Mouse (Mus musculus) midbrain, embryonic 12.5 days (tissue): ENCODE data around the gene Dis3l2. TPM values are rescaled to one million over a fixed set of nuclear protein-coding genes. Genes with fewer than 3 reads are reported as not detected.

Source experiments
- ATAC-seq: fragments of 200-750 bp; cut with Nextera tagmentation; 2 replicates; pipeline ENCODE4 v1.8.0; 2017; ENCODE audit warnings: low read depth, moderate TSS enrichment, moderate library complexity; ENCODE audit not compliant: low FRiP score
- H3K27ac ChIP-seq: fragments of 300-500 bp; sonication (generic); replicated peaks from 2 replicates; pipeline ENCODE4 v1.5.1; 2016; ENCODE audit warnings: mild to moderate bottlenecking
- H3K27me3 ChIP-seq: fragments of 300-500 bp; sonication (generic); 2 replicates; pipeline ENCODE4 v1.6.1; 2016; ENCODE audit warnings: mild to moderate bottlenecking
- H3K36me3 ChIP-seq: fragments of 300-500 bp; sonication (generic); 2 replicates; pipeline ENCODE4 v1.6.1; 2016
- H3K4me1 ChIP-seq: fragments of 300-500 bp; sonication (generic); 2 replicates; pipeline ENCODE4 v1.6.1; 2016
- H3K4me2 ChIP-seq: fragments of 300-500 bp; sonication (generic); replicated peaks from 2 replicates; pipeline ENCODE4 v1.6.1; 2016; ENCODE audit warnings: mild to moderate bottlenecking, moderate library complexity
- H3K4me3 ChIP-seq: fragments of 300-500 bp; sonication (generic); 2 replicates; pipeline ENCODE4 v1.5.1; 2016; ENCODE audit warnings: mild to moderate bottlenecking
- H3K9ac ChIP-seq: fragments of 300-500 bp; sonication (generic); replicated peaks from 2 replicates; pipeline ENCODE4 v1.6.1; 2016; ENCODE audit warnings: mild to moderate bottlenecking, moderate library complexity
- H3K9me3 ChIP-seq: fragments of 300-500 bp; sonication (generic); 2 replicates; pipeline ENCODE4 v1.6.1; 2016; ENCODE audit warnings: mild to moderate bottlenecking
- WGBS: fragments of 180-500 bp; shearing (Covaris S2); methylation state at CpG from one replicate; pipeline ENCODE4 v1.1.7; 2016; 5-methylcytosine and 5-hydroxymethylcytosine counted together
- polyA plus RNA-seq: library from polyadenylated mRNA; unstranded; fragments of >200 nt; fragmentation: Nextera tagmentation; extraction: Ambion mirVana; gene quantifications from 2 replicates; pipeline ENCODE4 v1.2.1, GENCODE M21; 2016

The Dis3l2 gene
- polyA plus RNA-seq, 1 experiment from 2014 or later = 37.8 TPM

- Histone ChIP-seq H3K4me1 (no peaks in the 10 kb centered on the region), H3K4me2 (no peak overlapping the region), H3K9me3 (no peaks in the 10 kb centered on the region), H3K9ac (no peak overlapping the region), H3K4me3 (no peak overlapping the region), H3K27ac (no peak overlapping the region), H3K27me3 (no peaks in the 10 kb centered on the region), H3K36me3 (no peaks in the 10 kb centered on the region)
- no peak for ATAC-seq
- 89% methylated on average over 4 of the region's 4 CpGs for WGBS
Observed at GRCm38 (mm10) chr1:86932810-86933209, 229.2 kb downstream of the Dis3l2 start.

GRCm38 (mm10) chr1:86933656-86934055 lies 230.0 kb downstream of the Dis3l2 start:
- no peak overlapping the region for H3K9ac ChIP-seq
- H3K4me1 ChIP-seq = no peaks in the 10 kb centered on the region
- H3K27me3 ChIP-seq = no peaks in the 10 kb centered on the region
- H3K27ac ChIP-seq = no peak overlapping the region
- WGBS = 88% methylated on average over 1 of the region's 1 CpGs
- H3K9me3 ChIP-seq = no peaks in the 10 kb centered on the region
- no peak overlapping the region for H3K4me3 ChIP-seq
- no peak overlapping the region for H3K4me2 ChIP-seq
- H3K36me3 ChIP-seq = no peaks in the 10 kb centered on the region
- no peak for ATAC-seq

GRCm38 (mm10) chr1:86951501-86952205 lies 248.0 kb downstream of the Dis3l2 start:
- no peaks in the 10 kb centered on the region for H3K27me3 ChIP-seq
- no peaks in the 10 kb centered on the region for H3K36me3 ChIP-seq
- ATAC-seq = no peak
- no peak overlapping the region for H3K4me3 ChIP-seq
- no peaks in the 10 kb centered on the region for H3K4me1 ChIP-seq
- 83% methylated on average over 5 of the region's 5 CpGs for WGBS
- no peak overlapping the region for H3K9ac ChIP-seq
- no peak overlapping the region for H3K4me2 ChIP-seq
- no peak overlapping the region for H3K27ac ChIP-seq
- H3K9me3 ChIP-seq = no peaks in the 10 kb centered on the region

- Histone ChIP-seq H3K36me3 (0 out of 2 replicates have a peak, but pooled peaks cover 4% of the 10 kb centered on the region), H3K27ac (no peak overlapping the region), H3K4me2 (no peak overlapping the region), H3K9ac (no peak overlapping the region), H3K4me1 (no peaks in the 10 kb centered on the region), H3K4me3 (no peak overlapping the region), H3K9me3 (no peaks in the 10 kb centered on the region), H3K27me3 (no peaks in the 10 kb centered on the region)
- ATAC-seq = no peak
Observed at GRCm38 (mm10) chr1:86955801-86956200, 252.2 kb downstream of the Dis3l2 start.

GRCm38 (mm10) chr1:86968261-86968964 lies 264.8 kb downstream of the Dis3l2 start:
- Histone ChIP-seq H3K4me2 (no peak overlapping the region), H3K36me3 (peaks cover 4% of the 10 kb centered on the region; the same call in 1 of the 2 replicates), H3K27me3 (no peaks in the 10 kb centered on the region), H3K27ac (no peak overlapping the region), H3K4me3 (no peak overlapping the region), H3K9ac (no peak overlapping the region), H3K9me3 (no peaks in the 10 kb centered on the region), H3K4me1 (no peaks in the 10 kb centered on the region)
- WGBS = 62% methylated on average over 6 of the region's 6 CpGs
- no peak for ATAC-seq

- H3K9me3 ChIP-seq = no peaks in the 10 kb centered on the region
- H3K4me2 ChIP-seq = no peak overlapping the region
- H3K9ac ChIP-seq = no peak overlapping the region
- no peak overlapping the region for H3K27ac ChIP-seq
- H3K4me1 ChIP-seq = no peaks in the 10 kb centered on the region
- no peak for ATAC-seq
- 77% methylated on average over 11 of the region's 11 CpGs for whole genome bisulfite sequencing
- no peaks in the 10 kb centered on the region for H3K27me3 ChIP-seq
- H3K4me3 ChIP-seq = no peak overlapping the region
- H3K36me3 ChIP-seq = peaks cover 7% of the 10 kb centered on the region; the same call in 1 of the 2 replicates
Observed at GRCm38 (mm10) chr1:86969173-86969725, 265.6 kb downstream of the Dis3l2 start.

- WGBS = 50% methylated on average over 1 of the region's 1 CpGs
- Histone ChIP-seq H3K27me3 (no peaks in the 10 kb centered on the region), H3K9ac (no peak overlapping the region), H3K4me3 (no peak overlapping the region), H3K4me2 (no peak overlapping the region), H3K27ac (no peak overlapping the region), H3K9me3 (no peaks in the 10 kb centered on the region), H3K36me3 (peaks cover 7% of the 10 kb centered on the region; the same call in 1 of the 2 replicates), H3K4me1 (no peaks in the 10 kb centered on the region)
- ATAC-seq = no peak
Observed at GRCm38 (mm10) chr1:86972693-86973092, 269.1 kb downstream of the Dis3l2 start.

GRCm38 (mm10) chr1:86977018-86977417 lies 273.4 kb downstream of the Dis3l2 start:
- H3K4me3 ChIP-seq = no peak overlapping the region
- H3K27me3 ChIP-seq = no peaks in the 10 kb centered on the region
- no peak overlapping the region for H3K27ac ChIP-seq
- H3K4me2 ChIP-seq = no peak overlapping the region
- WGBS = 86% methylated on average over 1 of the region's 1 CpGs
- peaks cover 7% of the 10 kb centered on the region; the same call in 1 of the 2 replicates for H3K36me3 ChIP-seq
- H3K9ac ChIP-seq = no peak overlapping the region
- no peaks in the 10 kb centered on the region for H3K4me1 ChIP-seq
- no peak for ATAC-seq
- H3K9me3 ChIP-seq = no peaks in the 10 kb centered on the region

- H3K4me2 ChIP-seq = no peak overlapping the region
- no peak for ATAC-seq
- H3K9ac ChIP-seq = no peak overlapping the region
- no peaks in the 10 kb centered on the region for H3K27me3 ChIP-seq
- no peak overlapping the region for H3K27ac ChIP-seq
- H3K4me3 ChIP-seq = no peak overlapping the region
- H3K4me1 ChIP-seq = no peaks in the 10 kb centered on the region
- H3K36me3 ChIP-seq = peaks cover 2% of the 10 kb centered on the region; the same call in 1 of the 2 replicates
- no peaks in the 10 kb centered on the region for H3K9me3 ChIP-seq
Observed at GRCm38 (mm10) chr1:86986372-86986771, 282.8 kb downstream of the Dis3l2 start.

GRCm38 (mm10) chr1:86992849-86993248 lies 289.2 kb downstream of the Dis3l2 start:
- Histone ChIP-seq H3K27me3 (no peaks in the 10 kb centered on the region), H3K4me1 (peaks cover 5% of the 10 kb centered on the region; the same call in 1 of the 2 replicates), H3K4me3 (no peak overlapping the region), H3K36me3 (peaks cover 3% of the 10 kb centered on the region; the same call in 1 of the 2 replicates), H3K9me3 (no peaks in the 10 kb centered on the region), H3K9ac (no peak overlapping the region), H3K27ac (no peak overlapping the region), H3K4me2 (no peak overlapping the region)
- 26% methylated on average over 5 of the region's 5 CpGs for WGBS
- no peak for ATAC-seq

GRCm38 (mm10) chr1:86994023-86994422 lies 290.4 kb downstream of the Dis3l2 start:
- Histone ChIP-seq H3K4me3 (no peak overlapping the region), H3K27me3 (no peaks in the 10 kb centered on the region), H3K4me1 (peaks cover 5% of the 10 kb centered on the region; the same call in 1 of the 2 replicates), H3K4me2 (no peak overlapping the region), H3K27ac (no peak overlapping the region), H3K36me3 (peaks cover 3% of the 10 kb centered on the region; the same call in 1 of the 2 replicates), H3K9ac (no peak overlapping the region), H3K9me3 (no peaks in the 10 kb centered on the region)
- ATAC-seq = no peak

GRCm38 (mm10) chr1:86998051-86998450 lies 294.4 kb downstream of the Dis3l2 start:
- Histone ChIP-seq H3K27ac (no peak overlapping the region), H3K9ac (no peak overlapping the region), H3K9me3 (no peaks in the 10 kb centered on the region), H3K36me3 (no peaks in the 10 kb centered on the region), H3K4me3 (no peak overlapping the region), H3K4me2 (no peak overlapping the region), H3K27me3 (no peaks in the 10 kb centered on the region), H3K4me1 (peaks cover 9% of the 10 kb centered on the region)
- ATAC-seq = no peak
- WGBS = 85% methylated on average over 2 of the region's 2 CpGs
